Mouse (Mus musculus): Measurements from ENCODE around the gene Atp1b1. TPM values are rescaled to one million over a fixed set of nuclear protein-coding genes. Genes with fewer than 3 reads are reported as not detected.

Gene Atp1b1
- polyA plus RNA-seq, 1 experiment from 2014 or later: 101 TPM

DNA sequence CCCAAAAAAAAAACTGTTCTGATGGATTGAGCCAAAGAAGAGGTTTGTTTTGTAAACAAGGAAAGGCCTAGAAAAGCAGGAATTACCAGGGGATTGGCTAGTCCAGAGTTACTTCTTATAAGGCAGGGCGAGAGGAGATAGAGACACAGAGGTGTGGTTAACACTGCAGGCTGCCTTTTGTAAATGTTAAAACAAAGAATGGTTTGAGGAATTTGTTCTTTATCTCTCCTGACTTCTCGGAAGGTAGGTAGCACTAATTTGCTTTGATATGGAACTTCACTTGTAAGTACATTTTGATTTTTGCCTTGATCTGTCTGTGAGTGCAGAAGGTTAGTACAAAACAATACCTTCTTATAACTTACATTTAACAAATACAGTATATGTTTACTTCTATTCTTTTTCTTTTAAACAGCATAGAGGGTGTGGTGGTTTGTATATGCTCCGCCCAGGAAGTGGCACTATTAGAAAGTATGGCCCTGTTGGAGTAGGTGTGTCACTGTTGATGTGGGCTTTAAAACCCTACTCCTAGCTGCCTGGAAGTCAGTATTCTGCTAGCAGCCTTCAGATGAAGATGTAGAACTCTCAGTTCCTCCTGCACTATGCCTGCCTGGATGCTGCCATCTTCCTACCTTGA is 31.9 kb upstream of the Atp1b1 start:
- H3K36me3 ChIP-seq (ENCODE audit: control insufficient read depth, insufficient read depth, low read length): no peaks in the 10 kb centered on the region
- DNase-seq (ENCODE audit: low spot score): no peak
- H3K4me3 ChIP-seq (ENCODE audit: low read depth, low read length): no peak overlapping the region
- no peak for ATAC-seq (replicated peaks; ENCODE audit: low FRiP score, low TSS enrichment, low read depth)
- no peak overlapping the region for H3K4me2 ChIP-seq (ENCODE audit: low read length)
- no peaks in the 10 kb centered on the region for H3K9me3 ChIP-seq (ENCODE audit: control insufficient read depth, low read length)
- WGBS: 80% methylated on average over 3 of the region's 3 CpGs
- no peak overlapping the region for H3K27ac ChIP-seq (ENCODE audit: low read depth)
- H3K9ac ChIP-seq (ENCODE audit: low read length): no peak overlapping the region
- H3K27me3 ChIP-seq (replicated peaks; ENCODE audit: control insufficient read depth, insufficient read depth, low read length): no peaks in the 10 kb centered on the region
- no peaks in the 10 kb centered on the region for H3K4me1 ChIP-seq (replicated peaks; ENCODE audit: control insufficient read depth, insufficient read depth, low read length)

- no peaks in the 10 kb centered on the region for H3K36me3 ChIP-seq (ENCODE audit: control insufficient read depth, insufficient read depth, low read length)
- no peak overlapping the region for H3K27ac ChIP-seq (ENCODE audit: low read depth)
- no peaks in the 10 kb centered on the region for H3K4me1 ChIP-seq (replicated peaks; ENCODE audit: control insufficient read depth, insufficient read depth, low read length)
- no peaks in the 10 kb centered on the region for H3K9me3 ChIP-seq (ENCODE audit: control insufficient read depth, low read length)
- DNase-seq (ENCODE audit: low spot score) (peak; percentile 41), ATAC-seq (replicated peaks; ENCODE audit: low FRiP score, low TSS enrichment, low read depth) (no peak)
- no peak overlapping the region for H3K4me3 ChIP-seq (ENCODE audit: low read depth, low read length)
- no peak overlapping the region for H3K9ac ChIP-seq (ENCODE audit: low read length)
- no peaks in the 10 kb centered on the region for H3K27me3 ChIP-seq (replicated peaks; ENCODE audit: control insufficient read depth, insufficient read depth, low read length)
- H3K4me2 ChIP-seq (ENCODE audit: low read length): no peak overlapping the region
These were observed 25.6 kb upstream of the Atp1b1 start for GRCm38 (mm10) chr1:164483728-164484127.

- H3K4me1 ChIP-seq (replicated peaks; ENCODE audit: control insufficient read depth, insufficient read depth, low read length): no peaks in the 10 kb centered on the region
- H3K27me3 ChIP-seq (replicated peaks; ENCODE audit: control insufficient read depth, insufficient read depth, low read length): no peaks in the 10 kb centered on the region
- no peak overlapping the region for H3K4me3 ChIP-seq (ENCODE audit: low read depth, low read length)
- no peak overlapping the region for H3K4me2 ChIP-seq (ENCODE audit: low read length)
- H3K36me3 ChIP-seq (ENCODE audit: control insufficient read depth, insufficient read depth, low read length): no peaks in the 10 kb centered on the region
- no peak overlapping the region for H3K27ac ChIP-seq (ENCODE audit: low read depth)
- ATAC-seq (replicated peaks; ENCODE audit: low FRiP score, low TSS enrichment, low read depth): no peak
- H3K9me3 ChIP-seq (ENCODE audit: control insufficient read depth, low read length): no peaks in the 10 kb centered on the region
- no peak for DNase-seq (ENCODE audit: low spot score)
- 80% methylated on average over 3 of the region's 3 CpGs for WGBS
- H3K9ac ChIP-seq (ENCODE audit: low read length): no peak overlapping the region
These were observed 24.7 kb upstream of the Atp1b1 start for GRCm38 (mm10) chr1:164482833-164483232.

DNA sequence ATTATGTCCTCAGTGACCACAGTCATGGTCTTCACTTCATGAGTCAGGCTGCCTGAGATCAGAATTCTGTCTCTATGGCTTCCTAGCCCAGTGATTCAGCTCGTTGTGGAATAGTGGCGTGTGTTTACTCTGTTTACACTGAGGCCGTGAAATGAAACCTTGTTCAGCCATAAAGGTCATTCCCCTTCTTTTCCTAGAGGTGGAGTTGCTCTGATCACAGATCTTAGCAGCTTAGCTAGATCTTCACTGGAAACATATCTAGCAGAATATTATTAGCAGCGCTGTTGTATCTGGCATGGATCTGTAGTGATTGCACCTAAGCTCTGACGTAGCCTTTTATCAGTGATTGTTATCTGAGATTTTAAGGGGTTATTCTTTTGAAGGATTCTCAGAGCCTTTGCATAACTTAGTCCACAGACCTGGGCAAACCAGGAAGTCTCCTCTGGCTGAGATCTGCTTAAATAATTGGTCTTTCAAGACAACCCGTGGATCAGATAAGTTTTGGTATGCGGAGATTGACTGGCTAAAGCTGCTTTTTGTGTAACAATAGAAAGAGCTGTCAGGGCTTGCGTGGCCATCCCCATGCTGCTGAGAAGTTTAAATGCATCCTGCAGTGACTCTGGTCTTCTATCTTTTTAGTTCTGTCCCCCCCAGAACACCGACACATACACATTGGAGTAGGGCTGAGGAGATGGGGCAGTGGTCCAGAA is 23.6 kb upstream of the Atp1b1 start:
- H3K4me3 ChIP-seq (ENCODE audit: low read depth, low read length): no peak overlapping the region
- H3K9me3 ChIP-seq (ENCODE audit: control insufficient read depth, low read length): no peaks in the 10 kb centered on the region
- H3K36me3 ChIP-seq (ENCODE audit: control insufficient read depth, insufficient read depth, low read length): no peaks in the 10 kb centered on the region
- ATAC-seq (replicated peaks; ENCODE audit: low FRiP score, low TSS enrichment, low read depth) (peak; percentile 45; the same call in 1 of the 2 replicates), DNase-seq (ENCODE audit: low spot score) (no peak)
- H3K4me2 ChIP-seq (ENCODE audit: low read length): no peak overlapping the region
- H3K27ac ChIP-seq (ENCODE audit: low read depth): peak overlapping the region; percentile 13; the same call in 1 of the 2 replicates
- H3K27me3 ChIP-seq (replicated peaks; ENCODE audit: control insufficient read depth, insufficient read depth, low read length): no peaks in the 10 kb centered on the region
- 44% methylated on average over 9 of the region's 9 CpGs for WGBS
- no peak overlapping the region for H3K9ac ChIP-seq (ENCODE audit: low read length)
- H3K4me1 ChIP-seq (replicated peaks; ENCODE audit: control insufficient read depth, insufficient read depth, low read length): no peaks in the 10 kb centered on the region

GRCm38 (mm10) chr1:164480755-164481644 is 22.8 kb upstream of the Atp1b1 start:
- no peak overlapping the region for H3K4me2 ChIP-seq (ENCODE audit: low read length)
- WGBS: 70% methylated on average over 5 of the region's 5 CpGs
- peak; percentile 27 for DNase-seq (ENCODE audit: low spot score)
- no peak overlapping the region for H3K9ac ChIP-seq (ENCODE audit: low read length)
- ATAC-seq (replicated peaks; ENCODE audit: low FRiP score, low TSS enrichment, low read depth): peak; percentile 84
- no peaks in the 10 kb centered on the region for H3K36me3 ChIP-seq (ENCODE audit: control insufficient read depth, insufficient read depth, low read length)
- H3K4me3 ChIP-seq (ENCODE audit: low read depth, low read length): no peak overlapping the region
- no peaks in the 10 kb centered on the region for H3K4me1 ChIP-seq (replicated peaks; ENCODE audit: control insufficient read depth, insufficient read depth, low read length)
- H3K9me3 ChIP-seq (ENCODE audit: control insufficient read depth, low read length): no peaks in the 10 kb centered on the region
- H3K27me3 ChIP-seq (replicated peaks; ENCODE audit: control insufficient read depth, insufficient read depth, low read length): no peaks in the 10 kb centered on the region
- peak overlapping the region; percentile 13; the same call in 1 of the 2 replicates for H3K27ac ChIP-seq (ENCODE audit: low read depth)

GRCm38 (mm10) chr1:164475895-164476294 is 17.7 kb upstream of the Atp1b1 start:
- Histone ChIP-seq H3K4me1 (replicated peaks; ENCODE audit: control insufficient read depth, insufficient read depth, low read length) (no peaks in the 10 kb centered on the region; the same call in 1 of the 2 replicates), H3K4me2 (ENCODE audit: low read length) (no peak overlapping the region), H3K27me3 (replicated peaks; ENCODE audit: control insufficient read depth, insufficient read depth, low read length) (no peaks in the 10 kb centered on the region), H3K4me3 (ENCODE audit: low read depth, low read length) (no peak overlapping the region), H3K9me3 (ENCODE audit: control insufficient read depth, low read length) (no peaks in the 10 kb centered on the region), H3K9ac (ENCODE audit: low read length) (no peak overlapping the region), H3K27ac (ENCODE audit: low read depth) (no peak overlapping the region), H3K36me3 (ENCODE audit: control insufficient read depth, insufficient read depth, low read length) (no peaks in the 10 kb centered on the region)
- 79% methylated on average over 4 of the region's 4 CpGs for WGBS
- peak; percentile 23 for DNase-seq (ENCODE audit: low spot score)
- ATAC-seq (replicated peaks; ENCODE audit: low FRiP score, low TSS enrichment, low read depth): no peak

GRCm38 (mm10) chr1:164474778-164475511 is 16.8 kb upstream of the Atp1b1 start:
- peak; percentile 57 for DNase-seq (ENCODE audit: low spot score)
- H3K27me3 ChIP-seq (replicated peaks; ENCODE audit: control insufficient read depth, insufficient read depth, low read length): no peaks in the 10 kb centered on the region
- H3K9me3 ChIP-seq (ENCODE audit: control insufficient read depth, low read length): no peaks in the 10 kb centered on the region
- no peak overlapping the region for H3K4me3 ChIP-seq (ENCODE audit: low read depth, low read length)
- no peak overlapping the region for H3K9ac ChIP-seq (ENCODE audit: low read length)
- no peaks in the 10 kb centered on the region for H3K36me3 ChIP-seq (ENCODE audit: control insufficient read depth, insufficient read depth, low read length)
- peak; percentile 74; the same call in 1 of the 2 replicates for ATAC-seq (replicated peaks; ENCODE audit: low FRiP score, low TSS enrichment, low read depth)
- H3K4me1 ChIP-seq (replicated peaks; ENCODE audit: control insufficient read depth, insufficient read depth, low read length): no peaks in the 10 kb centered on the region; the same call in 1 of the 2 replicates
- no peak overlapping the region for H3K27ac ChIP-seq (ENCODE audit: low read depth)
- WGBS: 40% methylated on average over 7 of the region's 7 CpGs
- H3K4me2 ChIP-seq (ENCODE audit: low read length): no peak overlapping the region

- Histone ChIP-seq H3K9me3 (ENCODE audit: control insufficient read depth, low read length) (no peaks in the 10 kb centered on the region), H3K27me3 (replicated peaks; ENCODE audit: control insufficient read depth, insufficient read depth, low read length) (no peaks in the 10 kb centered on the region), H3K4me1 (replicated peaks; ENCODE audit: control insufficient read depth, insufficient read depth, low read length) (no peaks in the 10 kb centered on the region; the same call in 1 of the 2 replicates), H3K27ac (ENCODE audit: low read depth) (no peak overlapping the region), H3K9ac (ENCODE audit: low read length) (no peak overlapping the region), H3K4me2 (ENCODE audit: low read length) (no peak overlapping the region), H3K36me3 (ENCODE audit: control insufficient read depth, insufficient read depth, low read length) (no peaks in the 10 kb centered on the region), H3K4me3 (ENCODE audit: low read depth, low read length) (no peak overlapping the region)
- ATAC-seq (replicated peaks; ENCODE audit: low FRiP score, low TSS enrichment, low read depth) (no peak), DNase-seq (ENCODE audit: low spot score) (no peak)
- 55% methylated on average over 6 of the region's 6 CpGs for WGBS
These were observed 16.2 kb upstream of the Atp1b1 start for GRCm38 (mm10) chr1:164474310-164474709.

Data from intestine, embryonic 14.5 days (tissue).